Mouse (Mus musculus) testis, adult 2 months (tissue): ENCODE measurements around the gene Igflr1. TPM values are rescaled to one million over a fixed set of nuclear protein-coding genes. Genes with fewer than 3 reads are reported as not detected.

ENCODE experiments used
- H3K27ac ChIP-seq: fragments of 200-500 bp; 2 replicates; pipeline ENCODE4 v1.5.1; 2012; ENCODE audit warnings: low read depth, low read length; ENCODE audit not compliant: control insufficient read depth, insufficient read depth
- H3K27me3 ChIP-seq: fragments of 200-500 bp; 2 replicates; pipeline ENCODE4 v1.6.1; 2012; ENCODE audit warnings: mild to moderate bottlenecking, low read length, moderate library complexity; ENCODE audit not compliant: control insufficient read depth, insufficient read depth
- H3K36me3 ChIP-seq: fragments of 200-500 bp; 2 replicates; pipeline ENCODE4 v1.6.1; 2012; ENCODE audit warnings: mild to moderate bottlenecking, low read length; ENCODE audit not compliant: control insufficient read depth, insufficient read depth
- H3K4me1 ChIP-seq: fragments of 200-500 bp; 2 replicates; pipeline ENCODE4 v1.6.1; 2012; ENCODE audit warnings: low read length; ENCODE audit not compliant: control insufficient read depth, insufficient read depth
- H3K4me3 ChIP-seq: fragments of 200-500 bp; 2 replicates; pipeline ENCODE4 v1.5.1; 2012; ENCODE audit warnings: low read depth, mild to moderate bottlenecking, low read length, moderate library complexity, mixed read lengths; ENCODE audit not compliant: control insufficient read depth
- CTCF ChIP-seq: fragments of 200-500 bp; IDR thresholded peaks from 2 replicates; pipeline ENCODE4 v1.5.1; 2012; ENCODE audit warnings: low read depth, mild to moderate bottlenecking, inconsistent platforms, low read length, moderate library complexity; ENCODE audit not compliant: control insufficient read depth, insufficient read depth, insufficient replicate concordance
- POLR2A ChIP-seq: fragments of 200-500 bp; IDR thresholded peaks from 2 replicates; pipeline ENCODE4 v1.6.1; 2012; ENCODE audit warnings: low read depth, mild to moderate bottlenecking, inconsistent platforms, low read length, moderate library complexity; ENCODE audit not compliant: control insufficient read depth
- polyA plus RNA-seq: library from polyadenylated mRNA; depleted of rRNA; stranded (reverse); fragments of >200 nt; gene quantifications from 2 replicates; pipeline ENCODE4 v1.2.3, GENCODE M21; 2012; rRNA removed

Gene Igflr1
- 0.80 and 1.0 TPM in 2 replicates for polyA plus RNA-seq

DNA sequence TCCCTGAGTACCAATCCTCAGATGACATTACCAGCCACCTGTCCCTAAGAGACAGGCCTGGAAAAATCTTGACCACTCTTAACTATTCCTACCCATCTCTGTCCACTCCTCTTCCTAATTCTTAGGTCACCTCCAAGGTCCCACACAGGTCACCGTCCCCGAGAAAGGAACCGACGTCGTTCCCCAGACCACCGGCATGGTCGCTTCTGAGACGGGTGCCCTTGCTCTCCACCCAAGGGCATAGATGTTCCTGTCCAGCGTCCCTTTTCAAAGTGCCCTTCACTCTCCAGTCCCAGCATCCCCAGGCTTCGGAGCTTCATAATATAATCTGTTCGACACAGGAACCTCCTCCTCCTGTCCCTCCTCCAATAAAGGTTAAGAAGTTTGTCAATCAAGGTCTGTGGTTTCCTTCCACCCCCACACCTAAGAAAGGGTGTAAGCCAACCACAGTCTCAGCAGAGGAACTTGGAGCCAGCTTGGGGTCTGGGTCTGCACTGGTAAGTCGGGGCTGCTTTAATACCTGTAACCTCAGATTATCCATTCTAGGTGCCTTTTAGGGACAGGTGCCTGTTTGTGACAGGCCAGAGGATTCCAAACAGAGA, at the start of gene Igflr1:
Gene Igflr1 (plus strand): TSS at position 458 of the 602 bp plus-strand sequence.
- peaks cover 3% of the 10 kb centered on the region for H3K36me3 ChIP-seq
- TF ChIP-seq CTCF = no peak
- no peak for TF ChIP-seq POLR2A
- no peak within 1 kb of the TSS; the same call in 1 of the 2 replicates for H3K27ac ChIP-seq
- H3K4me3 ChIP-seq = peak within 1 kb of the TSS; percentile 92
- H3K27me3 ChIP-seq = no peaks in the 10 kb centered on the region
- H3K4me1 ChIP-seq = peaks cover 5% of the 10 kb centered on the region

DNA sequence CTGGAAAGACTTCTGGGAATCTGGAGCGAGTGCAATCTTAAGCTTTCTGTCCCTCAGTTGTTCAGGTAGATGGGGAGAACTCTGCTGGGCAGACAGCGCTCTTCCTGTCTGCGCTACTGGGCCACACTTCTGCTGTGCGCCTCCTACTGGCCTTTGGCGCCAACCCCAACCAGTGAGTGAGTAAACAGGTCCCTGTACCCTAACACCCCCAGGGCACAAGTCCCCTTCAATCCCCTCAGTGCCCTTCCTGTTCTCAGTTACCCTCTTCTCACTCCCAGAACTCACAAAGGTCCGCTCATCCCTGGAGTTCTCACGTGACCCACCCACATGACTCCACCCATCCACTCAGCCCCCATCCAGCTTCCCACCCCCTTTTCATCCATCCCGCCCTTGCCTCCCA, 46.9 kb upstream of the Igflr1 start:
- H3K36me3 ChIP-seq = no peaks in the 10 kb centered on the region
- peaks cover 23% of the 10 kb centered on the region for H3K4me1 ChIP-seq
- no peak overlapping the region for H3K4me3 ChIP-seq
- TF ChIP-seq POLR2A = no peak
- TF ChIP-seq CTCF = peak; percentile 11; the same call in 1 of the 2 replicates
- no peaks in the 10 kb centered on the region for H3K27me3 ChIP-seq
- no peak overlapping the region for H3K27ac ChIP-seq

DNA sequence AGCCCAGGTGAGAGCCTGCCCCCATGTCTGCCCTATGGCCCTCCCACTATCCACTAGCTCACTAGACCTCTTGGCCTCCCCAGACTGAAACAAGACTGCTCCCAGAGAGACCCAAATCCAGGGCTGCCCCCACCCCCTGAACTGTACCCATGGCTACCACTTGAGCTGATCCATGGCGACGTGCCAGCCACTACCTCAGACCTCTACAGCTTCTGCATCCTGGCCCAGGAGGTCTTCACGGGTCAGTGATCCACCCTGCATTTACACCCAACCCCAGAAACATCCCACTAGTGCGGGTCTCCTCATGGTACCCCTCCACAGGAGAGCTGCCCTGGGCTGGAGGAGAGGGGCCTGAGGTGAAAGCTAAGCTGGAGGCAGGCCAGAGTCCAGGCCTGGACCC, 44.8 kb upstream of the Igflr1 start:
- Histone ChIP-seq H3K4me1 (peaks cover 16% of the 10 kb centered on the region), H3K36me3 (no peaks in the 10 kb centered on the region), H3K4me3 (no peak overlapping the region), H3K27ac (no peak overlapping the region), H3K27me3 (no peaks in the 10 kb centered on the region)
- TF ChIP-seq POLR2A (no peak), CTCF (no peak)

DNA sequence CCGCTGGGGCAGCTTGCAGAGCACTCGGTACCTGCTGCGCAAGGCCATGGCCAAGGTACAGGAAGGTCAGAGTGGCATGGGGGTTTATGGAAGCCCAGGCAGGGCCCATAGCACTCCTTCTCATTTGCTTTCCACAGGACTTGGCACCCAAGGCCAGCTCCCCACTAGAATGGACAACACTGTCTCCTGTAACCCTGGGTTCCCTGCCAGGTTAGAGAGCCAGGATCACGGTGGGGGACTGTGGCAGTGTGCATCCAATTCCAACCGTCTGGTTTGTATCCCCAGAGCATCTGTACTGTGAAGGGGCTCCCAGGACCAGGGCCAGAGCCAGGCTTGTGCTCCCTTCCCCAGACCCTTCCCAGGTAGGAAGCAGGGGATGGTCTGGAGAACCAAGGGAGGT, 44.4 kb upstream of the Igflr1 start:
- Histone ChIP-seq H3K4me1 (peaks cover 11% of the 10 kb centered on the region), H3K27me3 (no peaks in the 10 kb centered on the region), H3K4me3 (no peak overlapping the region), H3K36me3 (no peaks in the 10 kb centered on the region), H3K27ac (no peak overlapping the region)
- TF ChIP-seq POLR2A (no peak), CTCF (no peak)

DNA sequence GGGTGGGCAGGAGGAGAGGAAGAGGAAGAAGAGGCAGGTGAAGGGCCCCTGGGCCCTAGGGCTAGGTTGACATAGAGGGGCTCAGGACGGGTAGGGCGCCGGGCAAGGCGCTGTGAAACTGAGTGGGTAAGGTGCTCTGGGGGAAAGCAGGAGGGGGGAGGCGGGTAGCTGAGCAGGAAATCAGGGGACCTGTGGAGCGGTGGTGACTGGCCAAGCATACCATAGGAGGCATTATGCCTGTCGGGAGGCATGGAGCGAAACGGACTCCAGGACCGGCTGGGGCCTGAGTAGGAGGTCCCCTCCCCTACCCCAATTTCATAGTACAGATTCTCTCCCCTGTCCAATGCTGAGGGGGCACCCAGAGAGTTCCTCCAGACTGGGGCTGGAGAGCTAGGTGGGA, 42.4 kb upstream of the Igflr1 start:
- peaks cover 20% of the 10 kb centered on the region for H3K4me1 ChIP-seq
- TF ChIP-seq POLR2A (no peak; the same call in 1 of the 2 replicates), CTCF (no peak)
- H3K36me3 ChIP-seq = peaks cover 2% of the 10 kb centered on the region; the same call in 1 of the 2 replicates
- H3K27ac ChIP-seq = no peak overlapping the region
- H3K4me3 ChIP-seq = no peak overlapping the region
- H3K27me3 ChIP-seq = no peaks in the 10 kb centered on the region

DNA sequence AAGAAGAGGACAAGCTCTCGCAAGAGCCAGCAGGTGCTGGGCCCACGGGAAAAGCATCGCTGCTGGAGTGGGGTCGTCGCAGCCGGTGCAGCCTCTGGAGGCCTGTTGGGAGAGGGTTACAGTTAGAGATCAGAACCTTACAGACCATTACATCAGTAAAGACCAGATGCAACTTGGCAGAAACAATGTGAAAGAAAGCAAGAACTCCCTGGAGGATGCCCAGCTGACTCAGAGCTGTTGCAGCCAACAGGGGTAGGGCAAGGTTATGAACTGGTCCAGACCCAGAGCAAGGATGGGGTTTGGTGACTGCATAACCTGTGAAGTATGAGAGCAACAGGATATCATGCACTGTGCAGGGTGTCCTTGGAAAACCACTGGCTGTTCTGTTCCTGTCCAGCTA, 40.7 kb upstream of the Igflr1 start:
- TF ChIP-seq POLR2A (no peak), CTCF (no peak)
- Histone ChIP-seq H3K36me3 (peaks cover 6% of the 10 kb centered on the region), H3K27me3 (no peaks in the 10 kb centered on the region), H3K4me3 (no peak overlapping the region), H3K27ac (no peak overlapping the region), H3K4me1 (peaks cover 17% of the 10 kb centered on the region)

DNA sequence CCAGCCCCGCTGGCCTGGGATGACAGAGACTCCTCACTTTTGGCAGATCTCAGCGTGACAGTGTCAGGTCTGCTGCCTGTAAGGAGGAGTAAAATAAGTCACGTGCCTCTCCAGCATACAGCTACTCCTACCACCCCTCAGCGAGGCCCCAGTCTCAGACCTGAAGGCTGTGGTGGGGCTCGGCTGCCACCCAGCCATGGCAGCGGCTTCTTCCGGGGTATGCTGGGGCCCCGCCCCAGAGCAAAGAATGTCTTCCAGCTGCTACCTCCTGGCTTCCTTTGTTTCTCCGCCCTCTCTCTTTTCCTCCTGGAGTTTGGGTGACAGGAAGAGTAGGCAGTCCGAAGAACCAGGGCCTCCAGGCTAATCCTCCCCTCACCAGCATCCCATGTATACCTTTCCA, 39.3 kb upstream of the Igflr1 start:
- H3K4me3 ChIP-seq = no peak overlapping the region
- no peak overlapping the region for H3K27ac ChIP-seq
- no peak for TF ChIP-seq POLR2A
- no peak for TF ChIP-seq CTCF
- peaks cover 10% of the 10 kb centered on the region for H3K36me3 ChIP-seq
- H3K27me3 ChIP-seq = no peaks in the 10 kb centered on the region
- peaks cover 17% of the 10 kb centered on the region for H3K4me1 ChIP-seq

DNA sequence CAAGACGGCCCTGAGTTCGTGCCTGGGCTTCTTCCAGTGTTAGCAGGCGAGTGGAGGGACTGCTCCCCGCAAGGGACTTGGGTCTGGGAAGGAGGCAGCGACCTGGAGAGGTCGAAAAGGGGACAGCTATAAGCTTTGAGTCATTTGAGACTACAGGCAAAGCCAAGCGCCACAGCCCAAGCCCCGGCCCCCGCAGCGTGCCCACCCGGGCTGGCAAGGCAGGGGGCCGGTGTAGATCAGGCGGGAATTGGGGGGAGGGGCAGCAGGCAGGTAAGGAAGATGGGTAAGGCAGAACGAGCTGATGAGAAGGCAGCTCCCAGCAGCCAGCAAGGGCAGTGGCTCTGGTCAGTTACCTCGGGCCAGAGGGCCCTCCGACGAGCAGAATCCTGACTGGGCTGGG, 38.8 kb upstream of the Igflr1 start:
- TF ChIP-seq CTCF = no peak
- no peak for TF ChIP-seq POLR2A
- no peak overlapping the region for H3K27ac ChIP-seq
- H3K4me3 ChIP-seq = no peak overlapping the region
- no peaks in the 10 kb centered on the region for H3K27me3 ChIP-seq
- H3K4me1 ChIP-seq = peaks cover 17% of the 10 kb centered on the region
- H3K36me3 ChIP-seq = peaks cover 10% of the 10 kb centered on the region
